Mouse (Mus musculus) stomach, embryonic 14.5 days (tissue): ENCODE data around the gene Col4a1. TPM values are rescaled to one million over a fixed set of nuclear protein-coding genes. Genes with fewer than 3 reads are reported as not detected.

ENCODE experiments used
- ATAC-seq: fragments of 200-750 bp; cut with Nextera tagmentation; 2 replicates; pipeline ENCODE4 v1.8.0; 2017; ENCODE audit warnings: low read depth, moderate TSS enrichment; ENCODE audit not compliant: insufficient number of reproducible peaks, insufficient read depth, low FRiP score
- H3K27ac ChIP-seq: fragments of 300-500 bp; sonication (generic); 2 replicates; pipeline ENCODE4 v1.5.1; 2014; ENCODE audit warnings: mild to moderate bottlenecking, low read length, moderate library complexity, mixed read lengths
- H3K27me3 ChIP-seq: fragments of 300-500 bp; sonication (generic); 2 replicates; pipeline ENCODE4 v1.6.1; 2014; ENCODE audit warnings: low read length, control low read depth, mixed read lengths; ENCODE audit not compliant: control insufficient read depth, insufficient read depth
- H3K36me3 ChIP-seq: fragments of 300-500 bp; sonication (generic); 2 replicates; pipeline ENCODE4 v1.6.1; 2014; ENCODE audit warnings: mild to moderate bottlenecking, control low read depth, low read length, moderate library complexity, mixed read lengths; ENCODE audit not compliant: control insufficient read depth, insufficient read depth
- H3K4me1 ChIP-seq: fragments of 300-500 bp; sonication (generic); 2 replicates; pipeline ENCODE4 v1.6.1; 2014; ENCODE audit warnings: low read length, control low read depth, mixed read lengths; ENCODE audit not compliant: control insufficient read depth, insufficient read depth
- H3K4me2 ChIP-seq: fragments of 300-500 bp; sonication (generic); replicated peaks from 2 replicates; pipeline ENCODE4 v1.6.1; 2014; ENCODE audit warnings: low read depth, low read length, control low read depth
- H3K4me3 ChIP-seq: fragments of 300-500 bp; sonication (generic); 2 replicates; pipeline ENCODE4 v1.5.1; 2014; ENCODE audit warnings: low read depth, low read length, control low read depth
- H3K9ac ChIP-seq: fragments of 300-500 bp; sonication (generic); replicated peaks from 2 replicates; pipeline ENCODE4 v1.6.1; 2014; ENCODE audit warnings: low read depth, mild to moderate bottlenecking, control low read depth, low read length, moderate library complexity, mixed read lengths
- H3K9me3 ChIP-seq: fragments of 300-500 bp; sonication (generic); 2 replicates; pipeline ENCODE4 v1.6.1; 2016; ENCODE audit warnings: low read depth, low read length, control low read depth; ENCODE audit not compliant: control insufficient read depth
- WGBS: fragments of 180-500 bp; shearing (Covaris S2); extraction: QIAGEN DNeasy Blood & Tissue Kit; methylation state at CpG from one replicate; pipeline ENCODE4 v1.1.7; 2014; 5-methylcytosine and 5-hydroxymethylcytosine counted together
- polyA plus RNA-seq: library from polyadenylated mRNA; unstranded; fragments of >200 nt; fragmentation: Nextera tagmentation; extraction: Ambion mirVana; gene quantifications from 2 replicates; pipeline ENCODE4 v1.2.1, GENCODE M21; 2014

Gene Col4a1
- polyA plus RNA-seq, 1 experiment from 2014 or later = 216 TPM

- Histone ChIP-seq H3K4me2 (no peak overlapping the region), H3K36me3 (no peaks in the 10 kb centered on the region), H3K27me3 (no peaks in the 10 kb centered on the region), H3K27ac (no peak overlapping the region), H3K9ac (no peak overlapping the region), H3K9me3 (no peaks in the 10 kb centered on the region), H3K4me1 (peaks cover 13% of the 10 kb centered on the region), H3K4me3 (no peak overlapping the region)
- ATAC-seq = no peak
- WGBS = 82% methylated on average over 10 of the region's 10 CpGs
Observed at GRCm38 (mm10) chr8:11254914-11255530, 57.6 kb downstream of the Col4a1 start.

- no peak for ATAC-seq
- H3K4me3 ChIP-seq = no peak overlapping the region
- H3K4me2 ChIP-seq = no peak overlapping the region
- H3K4me1 ChIP-seq = peaks cover 18% of the 10 kb centered on the region
- H3K36me3 ChIP-seq = no peaks in the 10 kb centered on the region
- no peaks in the 10 kb centered on the region for H3K9me3 ChIP-seq
- H3K27me3 ChIP-seq = no peaks in the 10 kb centered on the region
- 71% methylated on average over 2 of the region's 2 CpGs for WGBS
- H3K27ac ChIP-seq = no peak overlapping the region
- H3K9ac ChIP-seq = no peak overlapping the region
Observed at GRCm38 (mm10) chr8:11254510-11254909, 58.1 kb downstream of the Col4a1 start.

- Histone ChIP-seq H3K4me1 (peaks cover 23% of the 10 kb centered on the region), H3K9ac (no peak overlapping the region), H3K27me3 (no peaks in the 10 kb centered on the region), H3K4me3 (no peak overlapping the region), H3K4me2 (no peak overlapping the region), H3K36me3 (no peaks in the 10 kb centered on the region), H3K27ac (no peak overlapping the region), H3K9me3 (no peaks in the 10 kb centered on the region)
- ATAC-seq = no peak
- 60% methylated on average over 1 of the region's 1 CpGs for WGBS
Observed at GRCm38 (mm10) chr8:11253556-11253955, 59.1 kb downstream of the Col4a1 start.

- no peaks in the 10 kb centered on the region for H3K36me3 ChIP-seq
- no peak overlapping the region for H3K27ac ChIP-seq
- H3K4me3 ChIP-seq = no peak overlapping the region
- no peaks in the 10 kb centered on the region for H3K27me3 ChIP-seq
- H3K9me3 ChIP-seq = no peaks in the 10 kb centered on the region
- WGBS = 88% methylated on average over 10 of the region's 10 CpGs
- H3K9ac ChIP-seq = no peak overlapping the region
- peaks cover 28% of the 10 kb centered on the region for H3K4me1 ChIP-seq
- no peak overlapping the region for H3K4me2 ChIP-seq
- ATAC-seq = no peak
Observed at GRCm38 (mm10) chr8:11253041-11253440, 59.6 kb downstream of the Col4a1 start.

GRCm38 (mm10) chr8:11252235-11252774 lies 60.3 kb downstream of the Col4a1 start:
- Histone ChIP-seq H3K4me1 (peaks cover 28% of the 10 kb centered on the region), H3K27me3 (no peaks in the 10 kb centered on the region), H3K4me2 (no peak overlapping the region), H3K9ac (no peak overlapping the region), H3K9me3 (no peaks in the 10 kb centered on the region), H3K4me3 (no peak overlapping the region), H3K27ac (no peak overlapping the region), H3K36me3 (no peaks in the 10 kb centered on the region)
- ATAC-seq = no peak
- WGBS = 54% methylated on average over 7 of the region's 7 CpGs

GRCm38 (mm10) chr8:11250149-11250548 lies 62.5 kb downstream of the Col4a1 start:
- H3K36me3 ChIP-seq = no peaks in the 10 kb centered on the region
- no peaks in the 10 kb centered on the region for H3K9me3 ChIP-seq
- no peaks in the 10 kb centered on the region for H3K27me3 ChIP-seq
- no peak for ATAC-seq
- H3K27ac ChIP-seq = peak overlapping the region; percentile 58; the same call in 1 of the 2 replicates
- no peak overlapping the region for H3K4me2 ChIP-seq
- H3K9ac ChIP-seq = no peak overlapping the region
- 77% methylated on average over 8 of the region's 8 CpGs for WGBS
- H3K4me1 ChIP-seq = peaks cover 28% of the 10 kb centered on the region
- H3K4me3 ChIP-seq = no peak overlapping the region

GRCm38 (mm10) chr8:11249541-11250058 lies 63.0 kb downstream of the Col4a1 start:
- peaks cover 28% of the 10 kb centered on the region for H3K4me1 ChIP-seq
- H3K27me3 ChIP-seq = no peaks in the 10 kb centered on the region
- no peak overlapping the region for H3K4me3 ChIP-seq
- WGBS = 76% methylated on average over 7 of the region's 7 CpGs
- no peaks in the 10 kb centered on the region for H3K36me3 ChIP-seq
- no peak for ATAC-seq
- no peaks in the 10 kb centered on the region for H3K9me3 ChIP-seq
- H3K4me2 ChIP-seq = no peak overlapping the region
- H3K9ac ChIP-seq = no peak overlapping the region
- peak overlapping the region; percentile 15; the same call in 1 of the 2 replicates for H3K27ac ChIP-seq

GRCm38 (mm10) chr8:11248712-11249111 lies 63.9 kb downstream of the Col4a1 start:
- Histone ChIP-seq H3K27ac (no peak overlapping the region), H3K9ac (no peak overlapping the region), H3K27me3 (no peaks in the 10 kb centered on the region), H3K36me3 (peaks cover 7% of the 10 kb centered on the region), H3K4me2 (no peak overlapping the region), H3K4me1 (peaks cover 28% of the 10 kb centered on the region), H3K4me3 (no peak overlapping the region), H3K9me3 (no peaks in the 10 kb centered on the region)
- 33% methylated on average over 7 of the region's 7 CpGs for WGBS
- no peak for ATAC-seq
